In the genomic region with DNA sequence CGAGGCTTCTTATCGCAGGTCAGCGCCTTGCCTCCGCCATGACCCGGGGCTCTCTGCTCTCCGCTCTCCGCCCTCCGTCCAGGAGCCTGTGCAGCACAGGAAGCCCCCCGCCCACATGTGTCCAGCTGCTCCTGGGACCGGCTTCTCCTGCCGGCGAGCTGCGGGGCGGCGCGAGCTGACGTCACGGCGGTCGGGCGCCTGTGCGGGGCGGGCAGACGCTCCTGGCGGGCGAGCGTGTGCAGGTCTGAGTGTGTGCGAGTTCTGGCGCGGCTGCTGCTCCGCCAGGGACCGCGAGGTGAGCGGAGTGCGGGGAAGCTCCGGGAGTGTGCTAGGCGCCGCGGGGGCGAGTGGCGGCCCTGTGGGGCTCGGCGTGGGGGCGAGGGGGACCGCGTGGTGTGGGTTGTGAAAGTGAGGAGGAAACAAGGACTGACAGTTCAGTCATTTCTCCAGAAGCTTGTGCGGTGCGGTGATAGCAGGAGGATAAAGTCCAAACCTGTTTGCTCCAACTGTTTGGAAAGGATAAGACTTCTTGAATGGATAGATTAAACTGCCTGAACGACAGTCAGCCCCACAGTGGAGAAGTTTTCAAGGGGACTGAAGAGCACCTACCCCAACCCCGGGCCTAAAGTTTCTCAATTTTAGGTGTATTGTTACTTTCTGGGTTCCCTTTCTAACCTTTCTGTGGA, we compare ENCODE assay signal across 8 mouse cellular contexts. TPM values are rescaled to one million over a fixed set of nuclear protein-coding genes. Genes with fewer than 3 reads are reported as not detected.
A peak's percentile ranks its signal among the peaks of the same experiment; 100 is the strongest.
DNase-seq lines count a peak whose midpoint lies in the region; ATAC-seq and TF ChIP-seq lines count a peak whose summit lies in the region.

No protein-coding gene starts in this region.

- 1% methylated on average over 50 of the region's 50 CpGs for WGBS in cerebellum, adult 2 months

- H3K27ac ChIP-seq in cerebellum, adult 2 months (ENCODE audit: insufficient read depth, low read length): no peak overlapping the region

- H3K27me3 ChIP-seq in cerebellum, adult 2 months (ENCODE audit: control insufficient read depth, insufficient read depth, low read length): no peaks in the 10 kb centered on the region

- peak; percentile 88 to 91 for ATAC-seq in hematopoietic stem cell, adult 5-6 weeks (replicated peaks in 1 of 2; ENCODE audit: insufficient read depth in 1 of 2, low FRiP score in 2 of 2, low TSS enrichment in 1 of 2, low read depth in 1 of 2, poor library complexity in 2 of 2, severe bottlenecking in 2 of 2)

- TF ChIP-seq POLR2A in cerebellum, adult 2 months (IDR thresholded peaks at IDR 0.05; ENCODE audit: borderline replicate concordance, insufficient read depth, low read length): no peak

- no peaks in the 10 kb centered on the region for H3K4me1 ChIP-seq in cerebellum, adult 2 months (ENCODE audit: control insufficient read depth, insufficient read depth, low read length)

- no peak for TF ChIP-seq CTCF in cerebellum, adult 2 months (IDR thresholded peaks at IDR 0.05; ENCODE audit: borderline replicate concordance, insufficient read depth, low read depth, low read length)

- peak overlapping the region; percentile 59 for H3K4me3 ChIP-seq in cerebellum, adult 2 months (replicated peaks; ENCODE audit: insufficient read depth, low read depth, low read length)

- peak; percentile 88 for DNase-seq in Muller cell, postnatal 12 days (ENCODE audit: inconsistent ontology term)
- peak; percentile 66 to 67 for DNase-seq in cerebellum, adult 2 months
- DNase-seq in forelimb bud, embryonic 11.5 days (ENCODE audit: low read depth, low spot score): peak; percentile 73
- peak; percentile 39 to 46 for DNase-seq in layer of hippocampus, postnatal 14 days (ENCODE audit: low spot score in 2 of 2)
- peak; percentile 69 for DNase-seq in lung, postnatal 14 days
- DNase-seq in retina, adult 2 months (ENCODE audit: low read depth, low spot score): peak; percentile 13
- DNase-seq in thymus, postnatal 25 days: peak; percentile 48

RNA-seq across cellular contexts. Expression of a gene that starts 56.2 kb away (rescaled TPM):
- polyA plus RNA-seq in cerebellum, adult 2 months (2012; rRNA removed): 16.4 and 16.8 TPM in 2 replicates
- 67.7 and 97.2 TPM in 2 replicates for total RNA-seq in hematopoietic stem cell, adult 5-6 weeks (2017)
- total RNA-seq in layer of hippocampus, postnatal 14 days (2021): 10 to 100 TPM; 23.5 to 24.8 TPM

Comparison
In these comparisons a context has a peak if more than half of its experiments do, and no peak if none do; other contexts are left out.
1. DNase-seq: peak in every context shown above with its lines; median percentile 88 in Muller cell, postnatal 12 days; 73 in forelimb bud, embryonic 11.5 days; 69 in lung, postnatal 14 days; 66 in cerebellum, adult 2 months; 48 in thymus, postnatal 25 days; 42 in layer of hippocampus, postnatal 14 days; 13 in retina, adult 2 months.